Mouse (Mus musculus) small intestine, adult 2 months (tissue): ENCODE measurements around the gene Flywch2. TPM values are rescaled to one million over a fixed set of nuclear protein-coding genes. Genes with fewer than 3 reads are reported as not detected.

Experiments used
- H3K27ac ChIP-seq: fragments of 200-500 bp; 2 replicates; pipeline ENCODE4 v1.5.1; 2012; ENCODE audit warnings: low read depth, low read length, control low read depth, inconsistent platforms; ENCODE audit not compliant: insufficient read depth
- H3K27me3 ChIP-seq: fragments of 200-500 bp; 2 replicates; pipeline ENCODE4 v1.6.1; 2012; ENCODE audit warnings: mild to moderate bottlenecking, moderate library complexity, low read length, inconsistent platforms; ENCODE audit not compliant: control insufficient read depth, insufficient read depth
- H3K36me3 ChIP-seq: fragments of 200-500 bp; 2 replicates; pipeline ENCODE4 v1.6.1; 2012; ENCODE audit warnings: mild to moderate bottlenecking, low read length, control low read depth, inconsistent platforms; ENCODE audit not compliant: control insufficient read depth, insufficient read depth
- H3K4me1 ChIP-seq: fragments of 200-500 bp; 2 replicates; pipeline ENCODE4 v1.6.1; 2012; ENCODE audit warnings: low read length, inconsistent platforms, mixed read lengths; ENCODE audit not compliant: control insufficient read depth, insufficient read depth, insufficient read length
- H3K4me3 ChIP-seq: fragments of 200-500 bp; 2 replicates; pipeline ENCODE4 v1.5.1; 2012; ENCODE audit warnings: low read depth, mild to moderate bottlenecking, control low read depth, inconsistent platforms, low read length, moderate library complexity
- CTCF ChIP-seq: fragments of 200-500 bp; IDR thresholded peaks from 2 replicates; pipeline ENCODE4 v1.5.1; 2012; ENCODE audit warnings: low read depth, mild to moderate bottlenecking, control low read depth, inconsistent platforms, low read length, moderate library complexity, mixed read lengths; ENCODE audit not compliant: insufficient replicate concordance, insufficient read length; ENCODE audit errors: extremely low read depth
- POLR2A ChIP-seq: fragments of 200-500 bp; IDR thresholded peaks from 2 replicates; pipeline ENCODE4 v1.6.1; 2012; ENCODE audit warnings: low read depth, mild to moderate bottlenecking, control low read depth, inconsistent platforms, low read length, moderate library complexity
- WGBS: fragments of 180-500 bp; shearing (Covaris S2); methylation state at CpG from one replicate; pipeline ENCODE4 v1.1.7; 2018; 5-methylcytosine and 5-hydroxymethylcytosine counted together
- polyA plus RNA-seq: library from polyadenylated mRNA; depleted of rRNA; stranded (reverse); fragments of >200 nt; gene quantifications from 2 replicates; pipeline ENCODE4 v1.2.3, GENCODE M21; 2012

Gene Flywch2
- polyA plus RNA-seq, 1 experiment = 6.6 TPM

- H3K27ac ChIP-seq = peak overlapping the region; percentile 48
- 82% methylated on average over 11 of the region's 11 CpGs for WGBS
- peaks cover 24% of the 10 kb centered on the region for H3K4me1 ChIP-seq
- H3K36me3 ChIP-seq = peaks cover 5% of the 10 kb centered on the region
- peak overlapping the region; percentile 58 for H3K4me3 ChIP-seq
- TF ChIP-seq CTCF (no peak), POLR2A (no peak)
- peaks cover 11% of the 10 kb centered on the region; the same call in 1 of the 2 replicates for H3K27me3 ChIP-seq
Measured at GRCm38 (mm10) chr17:23749400-23750191, 36.3 kb downstream of the Flywch2 start.

GRCm38 (mm10) chr17:23748631-23749391, 37.1 kb downstream of the Flywch2 start:
- 10% methylated on average over 10 of the region's 10 CpGs for WGBS
- peak; percentile 75; the same call in 1 of the 2 replicates for TF ChIP-seq CTCF
- TF ChIP-seq POLR2A = no peak
- Histone ChIP-seq H3K4me1 (peaks cover 24% of the 10 kb centered on the region), H3K36me3 (peaks cover 5% of the 10 kb centered on the region), H3K4me3 (peak overlapping the region; percentile 58), H3K27ac (peak overlapping the region; percentile 48), H3K27me3 (peaks cover 14% of the 10 kb centered on the region; the same call in 1 of the 2 replicates)

- 11% methylated on average over 6 of the region's 6 CpGs for WGBS
- peaks cover 14% of the 10 kb centered on the region; the same call in 1 of the 2 replicates for H3K27me3 ChIP-seq
Measured at GRCm38 (mm10) chr17:23748026-23748425, 37.9 kb downstream of the Flywch2 start.

GRCm38 (mm10) chr17:23747471-23747870, 38.4 kb downstream of the Flywch2 start:
- peaks cover 32% of the 10 kb centered on the region for H3K4me1 ChIP-seq
- H3K36me3 ChIP-seq = peaks cover under 1% of the 10 kb centered on the region; the same call in 1 of the 2 replicates
- TF ChIP-seq CTCF (no peak), POLR2A (no peak)
- H3K27me3 ChIP-seq = peaks cover 14% of the 10 kb centered on the region; the same call in 1 of the 2 replicates
- H3K4me3 ChIP-seq = no peak overlapping the region
- no peak overlapping the region for H3K27ac ChIP-seq
- 87% methylated on average over 3 of the region's 3 CpGs for WGBS

More at GRCm38 (mm10) chr17:23748026-23748425, 37.9 kb downstream of the Flywch2 start:
- TF ChIP-seq POLR2A (no peak), CTCF (no peak)
- Histone ChIP-seq H3K4me3 (no peak overlapping the region), H3K27ac (no peak overlapping the region), H3K36me3 (peaks cover 5% of the 10 kb centered on the region), H3K4me1 (peaks cover 28% of the 10 kb centered on the region)

GRCm38 (mm10) chr17:23746767-23747166, 39.1 kb downstream of the Flywch2 start:
- Histone ChIP-seq H3K36me3 (no peaks in the 10 kb centered on the region; the same call in 1 of the 2 replicates), H3K4me1 (peaks cover 39% of the 10 kb centered on the region), H3K27ac (no peak overlapping the region), H3K4me3 (no peak overlapping the region), H3K27me3 (peaks cover 14% of the 10 kb centered on the region; the same call in 1 of the 2 replicates)
- 88% methylated on average over 3 of the region's 3 CpGs for WGBS
- no peak for TF ChIP-seq POLR2A
- no peak for TF ChIP-seq CTCF

GRCm38 (mm10) chr17:23746311-23746710, 39.6 kb downstream of the Flywch2 start:
- no peak overlapping the region for H3K4me3 ChIP-seq
- H3K36me3 ChIP-seq = no peaks in the 10 kb centered on the region
- peaks cover 14% of the 10 kb centered on the region; the same call in 1 of the 2 replicates for H3K27me3 ChIP-seq
- peaks cover 43% of the 10 kb centered on the region for H3K4me1 ChIP-seq
- no peak for TF ChIP-seq CTCF
- TF ChIP-seq POLR2A = no peak
- WGBS = 44% methylated on average over 12 of the region's 12 CpGs
- H3K27ac ChIP-seq = no peak overlapping the region
